Mouse (Mus musculus) ovary, adult 18-20 months (tissue): ENCODE measurements at regions not wholly inside any gene's neighbourhood (a gene's known extent, or its start where the extent isn't known, plus 50 kb on each side); places are given as distances from the start of the nearest gene placed in this dataset.

Source experiments
- DNase-seq: peaks from one replicate; pipeline ENCODE4 v3.0.0; 2022; ENCODE audit warnings: low spot score, mixed read lengths

GRCm38 (mm10) chr2:147503962-147504361 is 142.2 kb downstream of the Pax1 start:
- no peak for DNase-seq

GRCm38 (mm10) chr2:147498731-147499130 is 137.0 kb downstream of the Pax1 start:
- no peak for DNase-seq

- DNase-seq, result no peak
Observed at GRCm38 (mm10) chr2:147455932-147456331, 94.2 kb downstream of the Pax1 start.

- no peak for DNase-seq
Observed at GRCm38 (mm10) chr2:147454362-147455257, 92.9 kb downstream of the Pax1 start.
